ENCODE assay signal across 26 mouse cellular contexts in the genomic region with DNA sequence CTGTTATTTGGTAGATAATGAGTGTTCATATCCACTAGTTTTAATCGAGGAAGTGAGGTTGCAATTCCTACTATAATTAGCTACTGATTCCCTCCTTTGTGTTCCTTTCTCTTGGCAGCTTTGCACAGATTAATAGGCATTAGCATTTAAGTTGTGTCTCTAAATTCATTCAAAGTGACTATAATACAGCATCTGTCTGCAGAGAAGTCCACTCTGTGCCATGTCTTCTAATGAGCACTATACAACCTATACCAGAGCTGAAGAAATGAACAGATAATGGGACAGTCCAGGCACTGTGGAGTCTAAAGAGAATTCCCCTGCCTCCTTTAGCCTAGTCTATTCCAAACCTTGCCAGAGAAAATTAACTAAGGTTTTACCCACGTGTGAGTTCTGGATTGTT.
"Had no signal": no experiment of that assay in that cellular context is flagged by ENCODE, and none has a peak within 500 bp of the region (broad histone marks: within the 10 kb centered on the region; RNA-seq: fewer than 3 reads in every experiment).

No protein-coding gene starts in this region.

- H3K4me3 ChIP-seq: gastrocnemius, adult 2 months; heart, adult 2 months; heart, embryonic 13.5 days; heart, embryonic 15.5 days; hindbrain, embryonic 13.5 days; hindbrain, embryonic 15.5 days; layer of hippocampus, adult 2 months; left cerebral cortex, adult 2 months; limb, embryonic 13.5 days; limb, embryonic 15.5 days; liver, embryonic 12.5 days had no signal

- H3K36me3 ChIP-seq: heart, embryonic 13.5 days; heart, embryonic 15.5 days; hindbrain, embryonic 13.5 days; hindbrain, embryonic 15.5 days; limb, embryonic 13.5 days; limb, embryonic 15.5 days; liver, embryonic 12.5 days had no signal

- H3K9ac ChIP-seq: heart, embryonic 13.5 days; heart, embryonic 15.5 days; hindbrain, embryonic 13.5 days; hindbrain, embryonic 15.5 days; limb, embryonic 13.5 days; limb, embryonic 15.5 days; liver, embryonic 12.5 days; liver, embryonic 14.5 days had no signal

- H3K27me3 ChIP-seq: heart, embryonic 13.5 days; heart, embryonic 15.5 days; hindbrain, embryonic 13.5 days; hindbrain, embryonic 15.5 days; limb, embryonic 13.5 days; limb, embryonic 15.5 days; liver, embryonic 12.5 days had no signal

- H3K4me1 ChIP-seq: heart, embryonic 13.5 days; heart, embryonic 15.5 days; hindbrain, embryonic 13.5 days; hindbrain, embryonic 15.5 days; limb, embryonic 13.5 days; limb, embryonic 15.5 days; liver, embryonic 12.5 days had no signal

- H3K9me3 ChIP-seq: heart, embryonic 13.5 days; heart, embryonic 15.5 days; hindbrain, embryonic 13.5 days; hindbrain, embryonic 15.5 days; limb, embryonic 13.5 days; limb, embryonic 15.5 days; liver, embryonic 12.5 days had no signal

- DNase-seq: gastrocnemius, adult 2 months; gastrocnemius, postnatal 10 days; gastrocnemius, postnatal 25 days; heart, adult 11 months; heart, adult 2 months; heart, postnatal 14 days; heart, postnatal 36 days; kidney, adult 18-20 months; kidney, adult 8-10 months; kidney, postnatal 10 days; kidney, postnatal 25 days; kidney, postnatal 4 days; left cerebral cortex, postnatal 4 days had no signal

- ATAC-seq: hindbrain, postnatal 0 days; intestine, postnatal 0 days; liver, embryonic 12.5 days had no signal

- H3K4me2 ChIP-seq: heart, embryonic 11.5 days; heart, embryonic 13.5 days; heart, embryonic 15.5 days; hindbrain, embryonic 13.5 days; hindbrain, embryonic 15.5 days; limb, embryonic 13.5 days; limb, embryonic 15.5 days; liver, embryonic 12.5 days had no signal

- H3K27ac ChIP-seq: gastrocnemius, adult 2 months; heart, adult 2 months; heart, embryonic 13.5 days; heart, embryonic 15.5 days; hindbrain, embryonic 13.5 days; hindbrain, embryonic 15.5 days; hindbrain, postnatal 0 days; layer of hippocampus, adult 2 months; left cerebral cortex, adult 2 months; limb, embryonic 13.5 days; limb, embryonic 15.5 days; liver, embryonic 12.5 days; liver, embryonic 14.5 days had no signal
